Mouse (Mus musculus) E14TG2a.4 (cell line): ENCODE data around the gene Btnl9.

ENCODE experiments used
- CTCF ChIP-seq: conservative IDR thresholded peaks from 2 replicates; pipeline ENCODE4 v1.5.1; 2014; ENCODE audit warnings: low read length
- NANOG ChIP-seq: IDR thresholded peaks from 2 replicates; pipeline ENCODE4 v1.6.1; 2014; ENCODE audit warnings: borderline replicate concordance, low read length, mixed read lengths
- POU5F1 ChIP-seq: IDR thresholded peaks from 2 replicates; pipeline ENCODE4 v1.6.1; 2014; ENCODE audit warnings: low read length, borderline replicate concordance

DNA sequence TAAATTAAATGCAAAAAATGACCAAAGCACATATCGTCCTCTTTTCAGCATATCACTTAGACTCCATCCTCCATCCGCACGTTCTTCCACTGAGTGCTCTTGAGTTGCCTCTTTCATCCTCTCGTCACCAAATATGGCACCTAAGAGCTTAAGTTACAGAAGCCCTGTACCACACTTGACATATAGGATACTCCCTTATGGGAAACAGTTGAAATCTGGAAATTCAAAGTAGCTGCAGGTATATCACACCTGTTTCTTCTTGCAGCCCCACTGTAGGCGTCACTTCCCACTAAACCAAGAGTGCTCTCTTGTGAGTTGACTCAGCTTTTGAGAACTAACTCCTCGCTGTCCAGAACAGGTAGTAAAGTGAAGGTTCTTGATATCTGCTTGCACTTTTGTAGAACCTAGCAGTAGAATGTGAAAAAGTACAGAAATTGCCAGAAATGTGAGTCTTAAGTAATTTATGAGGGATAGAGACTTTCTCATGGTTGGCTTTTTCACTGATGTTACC lies 18.2 kb upstream of the Btnl9 start:
- no peak for TF ChIP-seq CTCF
- TF ChIP-seq NANOG = no peak
- no peak for TF ChIP-seq POU5F1
